Mouse (Mus musculus) kidney, postnatal 0 days (tissue): ENCODE measurements at regions not wholly inside any gene's neighbourhood (a gene's known extent, or its start where the extent isn't known, plus 50 kb on each side); places are given as distances from the start of the nearest gene placed in this dataset.
A peak's percentile ranks its signal among the peaks of the same experiment; 100 is the strongest.

Source experiments
- ATAC-seq: fragments of 200-750 bp; cut with Nextera tagmentation; replicated peaks from 2 replicates; pipeline ENCODE4 v1.8.0; 2017; ENCODE audit warnings: low read depth, moderate number of reproducible peaks, moderate TSS enrichment, moderate library complexity; ENCODE audit not compliant: low FRiP score
- DNase-seq: peaks from one replicate; pipeline ENCODE4 v3.0.0-alpha.2; 2016; ENCODE audit warnings: low spot score
- H3K27ac ChIP-seq: fragments of 300-500 bp; sonication (generic); 2 replicates; pipeline ENCODE4 v1.5.1; 2014; ENCODE audit warnings: mild to moderate bottlenecking
- H3K27me3 ChIP-seq: fragments of 300-500 bp; sonication (generic); 2 replicates; pipeline ENCODE4 v1.6.1; 2014; ENCODE audit warnings: low read length, mixed read lengths; ENCODE audit not compliant: insufficient read depth
- H3K36me3 ChIP-seq: fragments of 300-500 bp; sonication (generic); 2 replicates; pipeline ENCODE4 v1.6.1; 2014; ENCODE audit warnings: low read length, mixed read lengths; ENCODE audit not compliant: insufficient read depth
- H3K4me1 ChIP-seq: fragments of 300-500 bp; sonication (generic); replicated peaks from 2 replicates; pipeline ENCODE4 v1.6.1; 2014; ENCODE audit warnings: antibody characterized with exemption, low read length, mixed read lengths; ENCODE audit not compliant: insufficient read depth
- H3K4me2 ChIP-seq: fragments of 300-500 bp; sonication (generic); 2 replicates; pipeline ENCODE4 v1.6.1; 2014; ENCODE audit warnings: mild to moderate bottlenecking, low read length, moderate library complexity, mixed read lengths
- H3K4me3 ChIP-seq: fragments of 300-500 bp; sonication (generic); replicated peaks from 2 replicates; pipeline ENCODE4 v1.5.1; 2014; ENCODE audit warnings: low read depth, low read length
- H3K9ac ChIP-seq: fragments of 300-500 bp; sonication (generic); 2 replicates; pipeline ENCODE4 v1.6.1; 2014; ENCODE audit warnings: low read depth, low read length
- H3K9me3 ChIP-seq: fragments of 300-500 bp; sonication (generic); replicated peaks from 2 replicates; pipeline ENCODE4 v1.6.1; 2016; ENCODE audit warnings: low read length, inconsistent platforms, mixed read lengths
- CTCF ChIP-seq: IDR thresholded peaks from 2 replicates; pipeline ENCODE4 v1.5.1; 2016; ENCODE audit warnings: antibody characterized with exemption, low read depth, mild to moderate bottlenecking, moderate library complexity
- WGBS: fragments of 180-500 bp; shearing (Covaris S2); extraction: QIAGEN DNeasy Blood & Tissue Kit; methylation state at CpG from one replicate; pipeline ENCODE4 v1.1.7; 2014; 5-methylcytosine and 5-hydroxymethylcytosine counted together

DNA sequence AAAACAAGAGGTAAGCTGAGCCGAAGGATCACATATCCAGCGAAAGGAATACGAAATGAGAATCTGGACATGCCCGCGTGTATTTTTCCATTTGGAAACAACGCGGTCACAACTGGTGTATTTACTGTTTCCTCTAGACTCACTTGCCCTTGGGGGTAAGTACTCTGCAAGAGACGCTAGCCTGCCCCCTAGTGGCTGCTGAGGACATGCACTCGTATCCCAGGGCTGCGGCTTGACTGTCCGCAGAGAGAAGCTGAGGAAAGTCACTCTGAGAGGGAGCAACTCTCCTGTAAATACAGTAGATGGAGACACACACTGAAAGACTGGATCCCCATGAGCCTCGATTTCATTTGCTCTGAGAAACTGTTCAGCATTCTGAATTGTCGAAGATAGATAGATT is 79.7 kb upstream of the Kif2a start:
- Histone ChIP-seq H3K36me3 (no peaks in the 10 kb centered on the region), H3K27ac (no peak overlapping the region), H3K4me1 (no peaks in the 10 kb centered on the region), H3K9me3 (no peaks in the 10 kb centered on the region), H3K27me3 (no peaks in the 10 kb centered on the region), H3K9ac (peak overlapping the region; percentile 2; the same call in 1 of the 2 replicates), H3K4me2 (peak overlapping the region; percentile 42), H3K4me3 (no peak overlapping the region)
- ATAC-seq: peak; percentile 83
- peak; percentile 91 for DNase-seq
- WGBS: 22% methylated on average over 13 of the region's 13 CpGs
- TF ChIP-seq CTCF: peak; percentile 91

DNA sequence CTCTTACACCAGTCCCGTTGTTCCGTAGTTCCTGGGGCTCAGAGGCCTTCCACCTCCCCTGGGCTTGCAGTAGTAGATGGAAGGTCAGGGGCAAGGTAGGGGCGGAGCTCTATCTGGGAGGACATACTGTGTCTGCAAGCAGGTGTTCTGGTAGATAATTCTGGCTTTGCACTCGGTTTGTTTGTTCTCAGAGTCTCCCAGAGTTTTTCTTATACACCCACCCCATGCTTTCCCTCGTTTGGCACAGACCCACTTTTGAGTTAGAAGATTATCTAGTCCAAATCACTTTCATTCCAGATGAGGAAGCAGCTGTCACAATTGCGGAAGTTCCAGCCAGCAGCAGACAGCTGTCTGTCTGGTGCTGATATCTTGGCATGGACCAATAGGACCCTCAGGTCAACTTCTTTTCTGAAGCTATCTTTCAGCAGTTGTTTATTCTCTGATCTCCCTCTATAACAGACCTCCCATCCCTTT is 79.0 kb upstream of the Kif2a start:
- H3K27ac ChIP-seq: no peak overlapping the region
- ATAC-seq (no peak), DNase-seq (no peak)
- TF ChIP-seq CTCF: no peak
- no peaks in the 10 kb centered on the region for H3K4me1 ChIP-seq
- H3K27me3 ChIP-seq: no peaks in the 10 kb centered on the region
- H3K4me2 ChIP-seq: no peak overlapping the region
- H3K4me3 ChIP-seq: no peak overlapping the region
- WGBS: 74% methylated on average over 6 of the region's 6 CpGs
- no peak overlapping the region for H3K9ac ChIP-seq
- no peaks in the 10 kb centered on the region for H3K9me3 ChIP-seq
- H3K36me3 ChIP-seq: no peaks in the 10 kb centered on the region

GRCm38 (mm10) chr13:107100116-107100515 is 78.2 kb upstream of the Kif2a start:
- DNase-seq: peak; percentile 45
- ATAC-seq: no peak
- TF ChIP-seq CTCF: peak; percentile 69

DNA sequence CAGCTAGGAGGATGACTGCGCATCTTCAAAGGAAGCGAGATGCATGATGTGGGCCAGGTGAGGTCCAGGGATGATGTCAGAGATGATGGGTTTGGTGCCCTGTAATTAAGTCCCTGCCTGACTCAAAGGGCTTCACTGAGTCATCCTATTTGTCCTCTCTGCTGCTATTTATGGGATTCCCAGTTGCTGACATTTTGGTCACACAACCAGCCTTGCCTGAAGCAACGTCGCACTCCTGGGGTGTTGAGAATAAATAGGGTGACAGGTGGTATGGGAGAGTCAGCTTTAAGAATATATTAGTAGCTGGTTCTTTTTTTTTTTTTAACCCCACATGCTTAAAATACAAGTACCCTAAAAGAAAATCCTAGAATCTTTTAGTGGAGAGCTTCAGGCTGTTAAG is 75.1 kb upstream of the Kif2a start:
- Histone ChIP-seq H3K4me3 (no peak overlapping the region), H3K4me1 (no peaks in the 10 kb centered on the region), H3K9me3 (no peaks in the 10 kb centered on the region), H3K9ac (no peak overlapping the region), H3K27ac (no peak overlapping the region), H3K27me3 (no peaks in the 10 kb centered on the region), H3K36me3 (no peaks in the 10 kb centered on the region), H3K4me2 (no peak overlapping the region)
- ATAC-seq (no peak), DNase-seq (no peak)
- 92% methylated on average over 4 of the region's 4 CpGs for WGBS
- TF ChIP-seq CTCF: no peak

More at GRCm38 (mm10) chr13:107100116-107100515, 78.2 kb upstream of the Kif2a start:
- no peaks in the 10 kb centered on the region for H3K27me3 ChIP-seq
- no peak overlapping the region for H3K4me2 ChIP-seq
- H3K36me3 ChIP-seq: no peaks in the 10 kb centered on the region
- no peaks in the 10 kb centered on the region for H3K9me3 ChIP-seq
- H3K27ac ChIP-seq: no peak overlapping the region
- H3K4me1 ChIP-seq: no peaks in the 10 kb centered on the region
- no peak overlapping the region for H3K4me3 ChIP-seq
- H3K9ac ChIP-seq: no peak overlapping the region
- WGBS: 63% methylated on average over 3 of the region's 3 CpGs

GRCm38 (mm10) chr13:107094976-107095716 is 73.2 kb upstream of the Kif2a start:
- H3K4me3 ChIP-seq: no peak overlapping the region
- no peaks in the 10 kb centered on the region for H3K36me3 ChIP-seq
- H3K9ac ChIP-seq: no peak overlapping the region
- H3K27me3 ChIP-seq: no peaks in the 10 kb centered on the region
- H3K4me1 ChIP-seq: no peaks in the 10 kb centered on the region
- H3K4me2 ChIP-seq: peak overlapping the region; percentile 34
- no peak for TF ChIP-seq CTCF
- no peak for ATAC-seq
- WGBS: 58% methylated on average over 11 of the region's 11 CpGs
- no peak overlapping the region for H3K27ac ChIP-seq
- no peaks in the 10 kb centered on the region for H3K9me3 ChIP-seq
- peak; percentile 15 for DNase-seq

GRCm38 (mm10) chr13:107094487-107094886 is 72.6 kb upstream of the Kif2a start:
- Histone ChIP-seq H3K4me3 (no peak overlapping the region), H3K9me3 (no peaks in the 10 kb centered on the region), H3K4me2 (peak overlapping the region; percentile 34), H3K36me3 (no peaks in the 10 kb centered on the region), H3K4me1 (no peaks in the 10 kb centered on the region), H3K9ac (no peak overlapping the region), H3K27ac (no peak overlapping the region), H3K27me3 (no peaks in the 10 kb centered on the region)
- 32% methylated on average over 11 of the region's 11 CpGs for WGBS
- ATAC-seq (peak; percentile 52; the same call in 1 of the 2 replicates), DNase-seq (peak; percentile 28)
- no peak for TF ChIP-seq CTCF
